Mouse (Mus musculus) WW6 (cell line): ENCODE data around the gene Polr2i.
"Not testable (repeated sequence)": the region's sequence is repeated elsewhere in the genome, so short reads cannot be mapped to it uniquely, and the experiment has no call there.

Source experiments
- DNase-seq: peaks from one replicate; pipeline ENCODE4 v3.0.0-alpha.2; 2013; ENCODE audit warnings: low read depth, low spot score

Polr2i gene

GRCm38 (mm10) chr7:30231669-30232454 lies at the start of gene Polr2i, which contains the start of gene Tbcb:
Gene Polr2i (plus strand): TSS chr7:30231948.
Gene Tbcb (minus strand): TSS chr7:30232272.
- DNase-seq = peak; percentile 89

- DNase-seq = not testable (repeated sequence)
Observed at GRCm38 (mm10) chr7:30183189-30183588, 48.6 kb upstream of the Polr2i start.

GRCm38 (mm10) chr7:30183879-30184289 lies 47.9 kb upstream of the Polr2i start, which contains the start of gene Cox7a1:
Gene Cox7a1 (plus strand): TSS chr7:30184144.
- peak; percentile 89 for DNase-seq

GRCm38 (mm10) chr7:30184641-30185348 lies 47.0 kb upstream of the Polr2i start:
- no peak for DNase-seq

GRCm38 (mm10) chr7:30188344-30189115 lies 43.2 kb upstream of the Polr2i start:
- DNase-seq = no peak

- no peak for DNase-seq
Observed at GRCm38 (mm10) chr7:30189116-30189491, 42.6 kb upstream of the Polr2i start.

GRCm38 (mm10) chr7:30192088-30192487 lies 39.7 kb upstream of the Polr2i start:
- no peak for DNase-seq

- peak; percentile 83 for DNase-seq
Observed at GRCm38 (mm10) chr7:30193013-30193412, 38.7 kb upstream of the Polr2i start.

GRCm38 (mm10) chr7:30193581-30194100 lies 38.1 kb upstream of the Polr2i start:
- no peak for DNase-seq

- no peak for DNase-seq
Observed at GRCm38 (mm10) chr7:30194101-30194831, 37.5 kb upstream of the Polr2i start.

GRCm38 (mm10) chr7:30194884-30195283 lies 36.9 kb upstream of the Polr2i start:
- DNase-seq = peak; percentile 85

GRCm38 (mm10) chr7:30195461-30195860 lies 36.3 kb upstream of the Polr2i start:
- DNase-seq = no peak

- no peak for DNase-seq
Observed at GRCm38 (mm10) chr7:30196171-30196570, 35.6 kb upstream of the Polr2i start.

- DNase-seq = no peak
Observed at GRCm38 (mm10) chr7:30197592-30198129, 34.1 kb upstream of the Polr2i start.

GRCm38 (mm10) chr7:30198481-30198971 lies 33.2 kb upstream of the Polr2i start, which contains the start of gene Capns1:
Gene Capns1 (minus strand): TSS chr7:30198811.
- DNase-seq = peak; percentile 75

- no peak for DNase-seq
Observed at GRCm38 (mm10) chr7:30199498-30200139, 32.1 kb upstream of the Polr2i start.

- DNase-seq = no peak
Observed at GRCm38 (mm10) chr7:30200200-30200599, 31.5 kb upstream of the Polr2i start.

- DNase-seq = not testable (repeated sequence)
Observed at GRCm38 (mm10) chr7:30200661-30201060, 31.1 kb upstream of the Polr2i start.

- DNase-seq = no peak
Observed at GRCm38 (mm10) chr7:30202895-30203690, 28.7 kb upstream of the Polr2i start.
